Mouse (Mus musculus) layer of hippocampus, adult 2 months (tissue): ENCODE results near the gene Rpgrip1l. TPM values are rescaled to one million over a fixed set of nuclear protein-coding genes. Genes with fewer than 3 reads are reported as not detected.

Experiments
- DNase-seq, 2 experiments: peaks; one replicate each; pipeline ENCODE4 v3.0.0; 2022; ENCODE audit warnings: low spot score in 2 of 2
- H3K27ac ChIP-seq: fragments of 200-600 bp; 2 replicates; pipeline ENCODE4 v1.8.1; 2022
- H3K4me3 ChIP-seq: fragments of 200-600 bp; 2 replicates; pipeline ENCODE4 v1.8.1; 2022; ENCODE audit warnings: mild to moderate bottlenecking
- CTCF ChIP-seq: fragments of 200-600 bp; conservative IDR thresholded peaks from 2 replicates; pipeline ENCODE4 v1.8.1; 2022; ENCODE audit warnings: antibody characterized with exemption, mild to moderate bottlenecking, moderate library complexity
- total RNA-seq, 2 experiments: library from RNA; stranded (reverse); gene quantifications; 2 replicates each; pipeline ENCODE4 v1.2.3; 2021

The Rpgrip1l gene
- total RNA-seq, 2 experiments from 2014 or later = 21.6 to 25.4 TPM

- no peak for TF ChIP-seq CTCF
- Histone ChIP-seq H3K27ac (no peak overlapping the region), H3K4me3 (no peak overlapping the region)
- DNase-seq = no peak
These were observed 34.5 kb upstream of the Rpgrip1l start for GRCm38 (mm10) chr8:91347595-91347994.

GRCm38 (mm10) chr8:91347146-91347545 lies 34.1 kb upstream of the Rpgrip1l start:
- no peak for TF ChIP-seq CTCF
- no peak for DNase-seq
- H3K4me3 ChIP-seq = no peak overlapping the region
- no peak overlapping the region for H3K27ac ChIP-seq

GRCm38 (mm10) chr8:91344659-91345058 lies 31.6 kb upstream of the Rpgrip1l start:
- no peak for DNase-seq
- TF ChIP-seq CTCF = no peak
- H3K27ac ChIP-seq = no peak overlapping the region
- no peak overlapping the region for H3K4me3 ChIP-seq

GRCm38 (mm10) chr8:91342798-91343197 lies 29.7 kb upstream of the Rpgrip1l start:
- DNase-seq = no peak
- H3K4me3 ChIP-seq = no peak overlapping the region
- H3K27ac ChIP-seq = no peak overlapping the region
- no peak for TF ChIP-seq CTCF

GRCm38 (mm10) chr8:91342196-91342595 lies 29.1 kb upstream of the Rpgrip1l start:
- no peak for TF ChIP-seq CTCF
- Histone ChIP-seq H3K4me3 (no peak overlapping the region), H3K27ac (no peak overlapping the region)
- DNase-seq = no peak

- Histone ChIP-seq H3K27ac (no peak overlapping the region), H3K4me3 (no peak overlapping the region)
- DNase-seq = no peak
- no peak for TF ChIP-seq CTCF
These were observed 27.7 kb upstream of the Rpgrip1l start for GRCm38 (mm10) chr8:91340746-91341145.

GRCm38 (mm10) chr8:91339651-91340050 lies 26.6 kb upstream of the Rpgrip1l start:
- DNase-seq = no peak
- no peak for TF ChIP-seq CTCF
- H3K27ac ChIP-seq = no peak overlapping the region
- no peak overlapping the region for H3K4me3 ChIP-seq

- peak in 1 of 2 experiments; percentile 49 for DNase-seq
- no peak for TF ChIP-seq CTCF
- no peak overlapping the region for H3K4me3 ChIP-seq
- H3K27ac ChIP-seq = peak overlapping the region; percentile 54; the same call in 1 of the 2 replicates
These were observed 25.5 kb upstream of the Rpgrip1l start for GRCm38 (mm10) chr8:91338389-91339154.

- Histone ChIP-seq H3K27ac (peak overlapping the region; percentile 81), H3K4me3 (peak overlapping the region; percentile 31; the same call in 1 of the 2 replicates)
- no peak for TF ChIP-seq CTCF
- DNase-seq = no peak
These were observed 16.4 kb upstream of the Rpgrip1l start for GRCm38 (mm10) chr8:91329461-91329850.

- H3K4me3 ChIP-seq = no peak overlapping the region
- H3K27ac ChIP-seq = peak overlapping the region; percentile 81
- no peak for DNase-seq
- TF ChIP-seq CTCF = no peak
These were observed 16.0 kb upstream of the Rpgrip1l start for GRCm38 (mm10) chr8:91329056-91329455.

GRCm38 (mm10) chr8:91327471-91328205 lies 14.6 kb upstream of the Rpgrip1l start:
- DNase-seq = no peak
- H3K27ac ChIP-seq = no peak overlapping the region; the same call in 1 of the 2 replicates

GRCm38 (mm10) chr8:91326946-91327345 lies 13.9 kb upstream of the Rpgrip1l start:
- no peak for TF ChIP-seq CTCF
- Histone ChIP-seq H3K4me3 (no peak overlapping the region), H3K27ac (no peak overlapping the region; the same call in 1 of the 2 replicates)
- DNase-seq = no peak

More at GRCm38 (mm10) chr8:91327471-91328205, 14.6 kb upstream of the Rpgrip1l start:
- no peak overlapping the region for H3K4me3 ChIP-seq
- TF ChIP-seq CTCF = no peak

- H3K4me3 ChIP-seq = no peak overlapping the region
- H3K27ac ChIP-seq = no peak overlapping the region
- no peak for TF ChIP-seq CTCF
- DNase-seq = no peak
These were observed 13.0 kb upstream of the Rpgrip1l start for GRCm38 (mm10) chr8:91326018-91326417.
